Mouse (Mus musculus): Measurements from ENCODE around the gene Rit1.

- TF ChIP-seq CTCF (IDR thresholded peaks at IDR 0.05; ENCODE audit: low read depth) (peak; percentile 50), EP300 (IDR thresholded peaks at IDR 0.05; ENCODE audit: low read depth) (no peak)
Observed at GRCm38 (mm10) chr3:88754283-88754682, 37.6 kb downstream of the Rit1 start.

Data from liver, postnatal 0 days (tissue).